Mouse (Mus musculus) induced T-regulatory cell, adult 2 months (primary cell): ENCODE measurements around the gene Mon1b.

Experiments used
- DNase-seq: peaks from one replicate; pipeline ENCODE4 v3.0.0-alpha.2; 2012; ENCODE audit warnings: low read depth

Mon1b gene

GRCm38 (mm10) chr8:113634670-113635591 lies at the start of gene Mon1b:
Gene Mon1b (plus strand): TSS chr8:113635587.
- DNase-seq, result peak; percentile 100

DNA sequence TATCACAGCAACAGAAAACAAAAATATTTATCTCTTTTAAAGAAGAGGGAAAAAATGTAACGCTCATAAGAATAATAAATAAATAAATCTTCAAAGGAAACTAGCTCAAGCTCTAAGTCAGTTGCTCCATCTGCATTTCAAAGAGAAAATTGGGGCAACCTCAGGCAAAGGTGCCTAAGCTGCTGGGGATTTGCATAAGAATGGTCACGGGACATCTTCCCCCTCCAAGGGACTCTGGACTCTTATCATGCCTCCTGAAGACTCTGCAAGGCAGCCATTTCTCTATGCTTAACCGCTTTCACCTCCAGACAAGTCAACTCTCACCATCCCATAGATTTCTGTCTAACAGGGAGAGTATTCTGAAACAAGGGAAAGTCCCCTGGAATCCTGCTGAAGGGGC lies 37.0 kb upstream of the Mon1b start:
- DNase-seq, result no peak

- peak; percentile 65 for DNase-seq
These were observed 2.8 kb upstream of the Mon1b start for GRCm38 (mm10) chr8:113632634-113633033.

- DNase-seq, result no peak
These were observed 1.2 kb upstream of the Mon1b start for GRCm38 (mm10) chr8:113634161-113634560.

DNA sequence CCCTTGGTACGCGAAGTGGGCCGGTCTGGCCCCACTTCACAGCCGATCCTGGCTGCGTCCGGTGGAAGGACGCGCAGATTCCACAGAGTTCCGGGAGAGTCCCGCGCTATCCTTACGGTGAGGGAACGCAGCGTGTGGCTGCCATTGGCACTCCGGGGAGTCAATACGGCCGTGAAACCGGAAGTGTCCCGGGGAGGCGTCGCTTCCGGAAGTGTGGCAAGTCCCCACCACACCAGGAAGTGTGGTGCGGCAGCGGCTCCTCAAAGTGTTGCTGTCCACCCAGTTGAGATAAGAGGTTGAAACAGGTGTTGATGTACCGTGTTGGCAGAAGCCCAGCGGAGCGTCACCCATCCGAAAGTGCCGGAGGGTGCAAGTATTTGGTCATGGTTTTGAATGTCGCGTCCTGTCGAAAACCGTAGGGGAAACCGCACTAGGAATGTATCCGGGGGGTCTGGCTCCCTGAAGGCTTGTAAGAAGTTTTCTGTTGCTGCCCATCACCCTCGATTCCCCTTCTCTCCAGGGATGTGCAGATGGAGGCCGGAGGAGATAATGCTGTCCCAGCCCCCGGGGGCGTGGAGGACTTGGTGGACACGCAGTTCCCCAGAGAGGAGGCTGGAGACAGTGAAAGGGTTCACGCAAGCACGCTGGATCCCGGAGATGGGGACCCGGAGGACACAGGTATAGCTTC lies 349 bp downstream of the Mon1b start:
- no peak for DNase-seq

DNA sequence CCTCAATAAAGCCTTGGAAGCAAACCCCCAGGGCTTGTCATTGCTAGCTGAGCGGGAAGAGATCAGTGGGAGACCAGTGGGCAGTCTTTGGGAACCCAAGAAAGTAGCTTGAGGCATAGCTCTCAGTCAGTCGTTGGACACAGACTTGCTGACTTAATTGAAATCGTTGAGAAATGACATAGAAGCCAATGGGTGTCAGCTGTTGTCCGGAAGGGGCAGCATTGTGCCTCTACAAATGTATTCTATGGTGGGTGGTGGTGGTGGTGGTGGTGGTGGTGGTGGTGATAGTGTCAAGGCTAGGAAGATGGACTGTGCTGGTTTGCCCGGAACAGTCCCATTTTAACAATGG lies 867 bp downstream of the Mon1b start:
- DNase-seq, result peak; percentile 54

DNA sequence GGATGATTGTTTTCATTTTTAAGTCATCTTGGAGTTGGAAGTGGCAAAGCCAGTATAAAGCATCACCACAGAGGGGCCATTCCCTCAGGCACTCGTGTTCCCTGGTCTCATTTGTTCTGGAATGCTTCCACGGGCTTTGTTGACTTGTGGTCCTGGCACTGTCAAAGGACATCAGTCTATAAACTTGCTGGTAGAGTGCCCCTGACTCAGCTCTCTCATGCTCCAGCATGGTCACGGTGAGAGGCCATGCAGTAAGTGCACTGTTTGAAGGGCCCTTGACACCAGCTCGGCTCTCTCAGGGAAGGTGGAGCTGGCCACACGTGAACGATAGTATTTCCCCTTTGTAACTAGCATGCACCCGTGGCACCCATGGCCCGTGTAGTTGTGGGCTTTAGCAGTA lies 5.0 kb downstream of the Mon1b start:
- DNase-seq, result no peak

DNA sequence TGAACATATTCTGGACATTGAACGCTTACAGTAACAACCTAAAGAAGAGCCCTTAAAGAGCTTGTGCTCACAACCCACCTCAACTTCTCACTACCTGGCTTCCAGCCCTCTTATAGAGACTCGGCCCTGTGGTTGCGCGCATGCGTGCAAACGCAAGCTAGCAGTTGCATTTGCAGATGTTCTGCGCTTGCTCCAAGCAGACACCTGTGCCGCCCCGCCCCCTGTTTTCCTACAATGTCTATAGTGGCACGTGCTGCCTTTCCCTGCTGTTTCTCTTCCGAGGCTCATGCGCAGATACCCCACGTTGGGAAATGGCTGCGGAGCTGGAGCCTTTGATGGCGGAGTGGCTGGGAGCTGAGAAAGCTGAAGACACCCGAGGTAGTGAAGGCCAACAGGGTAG lies 7.5 kb downstream of the Mon1b start, which contains the start of gene Syce1l:
Gene Syce1l, plus strand, starts transcription at position 288 of the 400 bp plus-strand sequence.
- DNase-seq, result no peak

DNA sequence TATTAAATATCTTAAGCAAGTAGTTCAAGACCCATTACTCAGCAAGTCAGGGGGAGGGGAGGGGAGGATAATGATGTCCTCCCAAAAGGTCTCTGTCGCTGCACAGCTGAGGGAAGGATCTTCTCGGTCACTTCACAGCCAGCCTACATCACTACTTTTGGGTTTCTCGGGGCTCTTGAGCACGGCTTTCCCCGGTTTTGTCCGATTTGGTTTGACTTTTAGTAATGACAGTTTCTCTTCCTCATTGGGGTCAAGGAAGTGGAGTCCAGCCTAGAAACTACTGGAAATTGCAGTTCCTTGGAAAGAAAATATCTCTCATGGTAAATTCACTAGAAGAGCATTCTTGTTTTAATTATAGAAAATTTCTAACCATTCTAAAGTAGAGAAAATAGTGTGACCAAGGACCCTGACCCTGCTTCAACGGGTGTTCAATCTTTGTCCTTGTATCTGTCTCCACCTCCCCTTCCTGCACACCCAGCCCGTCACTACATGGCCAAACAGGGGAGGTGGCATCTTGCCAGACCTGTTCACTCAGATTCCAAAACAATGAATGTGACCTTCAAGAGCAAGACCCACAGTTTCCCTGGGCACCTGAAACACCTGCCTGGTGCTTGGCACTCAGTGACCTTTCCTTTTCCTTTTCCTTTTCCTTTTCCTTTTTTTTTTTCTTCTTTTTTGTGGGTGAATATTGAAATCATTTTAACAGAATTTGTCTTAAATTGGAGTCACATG lies 8.3 kb downstream of the Mon1b start:
- no peak for DNase-seq

DNA sequence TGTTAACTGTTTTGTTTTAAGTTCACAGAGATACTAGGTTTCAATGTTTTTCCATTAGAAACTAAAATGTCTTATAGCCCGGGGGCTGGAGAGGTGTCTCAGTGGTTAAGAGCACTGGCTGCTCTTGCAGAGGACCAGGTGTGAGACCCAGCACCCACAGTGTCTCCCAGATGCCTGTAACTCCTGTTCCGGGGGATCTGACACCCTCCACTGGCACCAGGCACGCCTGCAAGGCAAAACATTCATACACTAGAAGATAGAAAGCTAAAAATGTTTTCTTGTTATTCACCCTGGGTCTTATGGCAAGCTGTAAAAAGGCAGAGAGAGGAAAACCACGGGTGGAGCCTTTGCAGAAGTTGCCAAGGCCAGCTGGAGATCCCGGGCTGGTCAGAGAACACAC lies 9.8 kb downstream of the Mon1b start:
- DNase-seq, result no peak

DNA sequence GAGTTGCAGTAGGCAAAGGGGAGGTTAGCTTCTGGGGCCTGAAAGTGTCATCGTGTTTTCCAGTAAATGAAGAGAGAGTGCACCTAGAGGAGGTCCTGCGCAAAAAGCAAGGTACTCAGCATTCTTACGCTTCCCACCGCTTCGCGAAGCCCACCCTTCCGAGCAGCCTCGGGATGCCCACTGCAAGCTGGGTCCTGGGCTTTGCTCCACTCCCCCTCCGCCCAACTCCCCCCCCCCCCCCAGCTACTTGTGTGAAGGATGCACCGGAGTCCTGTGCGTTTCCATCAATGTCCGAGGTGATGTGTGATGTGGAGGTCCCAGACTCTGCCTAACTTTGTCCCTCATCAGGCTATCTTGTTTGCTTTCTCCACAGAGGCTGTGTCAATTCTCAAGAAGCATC lies 17.1 kb downstream of the Mon1b start:
- DNase-seq, result no peak

GRCm38 (mm10) chr8:113653151-113653550 lies 17.8 kb downstream of the Mon1b start:
- DNase-seq, result no peak

DNA sequence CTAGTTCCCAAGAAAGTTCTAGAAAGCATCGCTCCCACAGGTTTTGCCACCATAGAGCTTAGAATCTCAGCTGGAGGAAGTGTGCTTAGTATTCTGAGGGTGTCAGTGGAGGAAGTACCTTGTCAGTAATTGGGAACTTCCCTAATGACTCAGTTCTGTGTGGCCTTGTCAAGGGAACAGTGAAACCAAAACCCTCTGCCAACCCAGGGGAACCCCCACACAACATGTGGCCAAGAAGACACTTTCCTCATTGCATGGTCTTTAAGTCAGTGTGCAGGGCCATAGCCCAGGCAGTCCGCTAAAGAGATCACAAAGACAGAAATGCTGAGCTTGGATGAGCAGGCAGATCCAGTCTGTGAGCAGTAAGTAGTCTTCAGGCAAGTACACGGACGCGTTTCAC lies 20.8 kb downstream of the Mon1b start:
- DNase-seq, result peak; percentile 81

DNA sequence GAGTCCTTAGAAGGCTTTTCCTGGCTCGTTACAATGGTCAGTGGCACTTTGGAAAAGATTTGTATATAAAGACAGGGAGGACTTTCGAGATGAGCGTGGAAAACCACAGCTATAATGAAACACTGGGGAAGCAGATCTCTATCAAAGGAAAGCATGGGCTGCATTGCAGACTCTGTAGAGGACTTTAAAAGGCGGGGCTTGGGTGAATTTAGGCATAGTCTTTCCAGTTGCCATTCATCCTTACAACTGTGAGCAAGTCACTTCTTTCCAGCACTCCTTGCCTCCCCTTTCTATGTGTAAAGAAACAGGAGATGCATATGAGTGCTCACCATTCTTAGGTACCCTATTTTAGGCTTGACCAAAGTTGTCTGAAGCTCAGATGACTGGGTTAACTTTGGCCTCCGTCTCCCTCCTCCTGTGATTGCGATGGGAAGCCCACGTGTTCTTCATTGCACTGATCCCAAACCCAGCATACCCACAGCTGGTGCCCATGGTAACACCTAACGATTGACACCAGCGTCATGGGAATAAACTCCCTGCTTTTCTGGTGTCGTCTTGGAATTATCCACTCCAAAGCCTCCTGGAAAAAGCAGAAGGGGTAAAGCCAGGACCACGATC lies 21.4 kb downstream of the Mon1b start:
- DNase-seq, result no peak

- DNase-seq, result peak; percentile 46
These were observed 24.7 kb downstream of the Mon1b start for GRCm38 (mm10) chr8:113660128-113660527.

GRCm38 (mm10) chr8:113664544-113664943 lies 29.2 kb downstream of the Mon1b start:
- DNase-seq, result peak; percentile 77

DNA sequence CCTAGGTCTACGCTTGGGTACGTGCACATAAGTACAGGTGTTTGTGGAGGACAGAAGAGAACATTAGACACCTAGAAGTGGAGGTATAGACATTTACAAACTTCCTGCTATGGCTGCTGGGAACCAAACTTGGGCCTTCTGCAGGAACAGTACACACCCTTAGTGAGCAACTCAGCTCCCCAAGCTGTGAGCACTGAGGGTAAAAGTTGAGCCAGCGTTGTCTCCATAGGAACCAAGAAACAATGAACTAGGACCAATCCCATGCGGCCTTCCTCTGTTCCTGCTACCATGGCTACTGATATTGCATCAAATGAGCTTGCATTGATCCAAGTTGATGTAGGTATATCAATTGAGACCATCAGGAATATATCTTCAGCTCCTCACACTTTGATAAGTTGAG lies 29.6 kb downstream of the Mon1b start:
- DNase-seq, result no peak

DNA sequence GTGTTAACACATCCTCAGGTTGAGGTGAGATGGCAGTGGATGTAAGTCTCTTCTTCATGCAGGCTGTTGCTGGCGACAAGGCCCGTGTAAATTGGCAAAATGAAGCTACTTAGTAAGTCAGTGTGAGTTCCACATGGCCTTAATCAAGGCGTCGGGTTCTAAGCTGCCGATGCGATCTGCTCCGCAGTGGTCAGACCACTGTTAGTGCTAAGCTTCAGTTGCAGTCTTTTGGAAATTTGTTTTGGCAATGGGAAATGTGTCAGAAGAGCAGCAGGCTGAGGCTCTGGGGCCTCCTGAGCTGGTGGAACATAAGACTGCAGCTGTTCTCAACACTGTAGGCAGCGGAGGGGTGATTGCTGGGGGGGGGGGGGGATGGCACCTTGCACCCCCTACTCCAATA lies 30.6 kb downstream of the Mon1b start:
- DNase-seq, result no peak

GRCm38 (mm10) chr8:113666714-113667432 lies 31.5 kb downstream of the Mon1b start:
- DNase-seq, result no peak

GRCm38 (mm10) chr8:113669924-113670323 lies 34.5 kb downstream of the Mon1b start:
- DNase-seq, result no peak

- DNase-seq, result no peak
These were observed 37.3 kb downstream of the Mon1b start for GRCm38 (mm10) chr8:113672599-113673255.
